Mouse (Mus musculus) thymus, adult 2 months (tissue): ENCODE data around the gene Hsd17b12.

Experiments
- CTCF ChIP-seq: fragments of 200-500 bp; IDR thresholded peaks from 2 replicates; pipeline ENCODE4 v1.5.1; 2012; ENCODE audit warnings: mild to moderate bottlenecking, control low read depth, low read length, moderate library complexity, borderline replicate concordance; ENCODE audit not compliant: control insufficient read depth, poor library complexity, insufficient read depth; ENCODE audit errors: extremely low read depth
- POLR2A ChIP-seq: fragments of 200-500 bp; IDR thresholded peaks from 2 replicates; pipeline ENCODE4 v1.6.1; 2012; ENCODE audit warnings: mild to moderate bottlenecking, low read length, control low read depth, moderate library complexity; ENCODE audit not compliant: control insufficient read depth, poor library complexity, insufficient read depth; ENCODE audit errors: extremely low read depth

- TF ChIP-seq CTCF (no peak), POLR2A (no peak)
These were observed 35.4 kb downstream of the Hsd17b12 start for GRCm38 (mm10) chr2:94122182-94123041.
